Mouse (Mus musculus) heart, postnatal 0 days (tissue): ENCODE data around the gene Cav1.

Experiments
- CTCF ChIP-seq: IDR thresholded peaks from 2 replicates; pipeline ENCODE4 v1.5.1; 2016; ENCODE audit warnings: antibody characterized with exemption, control low read depth, low read depth
- EP300 ChIP-seq: IDR thresholded peaks from 2 replicates; pipeline ENCODE4 v1.6.1; 2016; ENCODE audit warnings: antibody characterized with exemption, low read depth

DNA sequence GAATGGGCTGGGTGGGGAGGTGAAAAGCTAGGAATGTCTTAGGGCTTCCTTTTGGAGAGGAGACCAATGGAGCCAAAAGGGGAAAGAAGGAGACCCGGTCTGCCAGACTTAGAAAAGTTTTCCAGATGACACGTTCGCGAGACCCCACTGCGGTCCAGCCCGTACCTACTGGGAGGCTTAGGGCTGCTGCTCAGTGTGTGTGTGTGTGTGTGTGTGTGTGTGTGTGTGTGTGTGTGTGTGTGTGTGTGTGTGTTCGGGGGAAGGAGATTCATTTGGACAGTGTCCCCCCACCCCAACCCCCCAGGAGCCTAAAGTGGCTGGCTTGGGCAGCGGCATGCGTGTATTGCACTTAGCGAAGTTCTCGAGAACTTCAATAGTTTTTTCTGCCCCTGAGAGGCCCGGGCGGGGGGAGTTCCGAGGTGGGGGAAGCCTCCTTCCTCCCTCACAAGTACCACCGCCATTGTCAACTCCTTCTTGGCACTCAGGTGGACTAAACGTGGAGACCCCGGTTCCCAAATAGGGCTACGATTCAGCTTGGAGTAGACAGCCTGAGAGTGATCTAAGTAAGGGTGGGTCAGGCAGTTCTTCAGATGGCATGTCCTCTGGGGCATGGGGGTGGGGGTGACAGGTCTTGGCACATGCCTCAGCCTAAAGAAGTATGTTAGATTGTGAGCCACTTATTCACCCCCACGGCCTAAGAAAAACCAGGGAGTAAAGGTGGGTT lies 629 bp downstream of the Cav1 start:
- TF ChIP-seq CTCF, result no peak
- TF ChIP-seq EP300, result no peak
